Mouse (Mus musculus) urinary bladder, postnatal 4 days (tissue): ENCODE results near the gene Sycn.
"Not testable (repeated sequence)": the region's sequence is repeated elsewhere in the genome, so short reads cannot be mapped to it uniquely, and the experiment has no call there.

ENCODE experiments used
- DNase-seq, 2 experiments: peaks; one replicate each; pipeline ENCODE4 v3.0.0; 2021 to 2022; ENCODE audit warnings: low spot score in 2 of 2

Sycn gene

DNA sequence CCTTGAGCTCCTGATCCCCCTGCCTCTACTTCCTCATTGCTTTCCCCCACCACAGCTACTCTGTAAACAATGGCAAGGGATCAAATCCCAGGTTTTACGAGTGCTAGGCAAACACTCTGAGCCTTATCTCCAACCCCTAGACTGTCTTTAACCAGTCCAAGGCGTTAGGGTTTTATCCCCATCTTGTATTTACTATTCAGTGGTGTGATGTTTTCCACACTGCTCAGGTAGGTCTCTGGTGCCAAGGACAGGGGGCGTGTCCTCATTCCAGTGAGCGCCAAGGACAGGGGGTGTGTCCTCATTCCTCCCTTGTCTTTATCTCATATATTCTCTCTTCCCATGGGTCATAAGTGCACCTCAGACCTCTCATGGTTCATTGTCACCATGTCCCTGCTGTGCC lies at the start of gene Sycn:
TSS of gene Sycn (plus strand) at position 360 of the 400 bp plus-strand sequence.
- no peak for DNase-seq

DNA sequence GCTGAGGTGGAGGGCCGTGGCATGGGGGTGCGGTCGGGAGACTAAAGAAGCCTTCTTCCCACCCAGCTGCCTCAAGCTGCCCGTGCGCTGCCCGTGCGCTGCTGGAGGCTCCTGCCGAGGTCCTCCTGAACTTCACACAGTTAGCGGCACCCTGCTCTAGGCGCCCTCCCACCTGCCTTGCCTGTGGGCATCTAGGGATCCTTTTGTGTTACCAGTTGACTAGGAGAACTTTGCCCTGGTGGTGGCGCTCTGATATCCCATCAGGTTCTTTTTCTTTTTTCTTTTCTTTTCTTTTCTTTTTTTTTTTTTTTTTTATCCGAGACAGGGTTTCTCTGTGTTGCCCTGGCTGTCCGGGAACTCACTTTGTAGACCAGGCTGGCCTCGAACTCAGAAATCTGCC lies 49.8 kb upstream of the Sycn start:
- DNase-seq: no peak

DNA sequence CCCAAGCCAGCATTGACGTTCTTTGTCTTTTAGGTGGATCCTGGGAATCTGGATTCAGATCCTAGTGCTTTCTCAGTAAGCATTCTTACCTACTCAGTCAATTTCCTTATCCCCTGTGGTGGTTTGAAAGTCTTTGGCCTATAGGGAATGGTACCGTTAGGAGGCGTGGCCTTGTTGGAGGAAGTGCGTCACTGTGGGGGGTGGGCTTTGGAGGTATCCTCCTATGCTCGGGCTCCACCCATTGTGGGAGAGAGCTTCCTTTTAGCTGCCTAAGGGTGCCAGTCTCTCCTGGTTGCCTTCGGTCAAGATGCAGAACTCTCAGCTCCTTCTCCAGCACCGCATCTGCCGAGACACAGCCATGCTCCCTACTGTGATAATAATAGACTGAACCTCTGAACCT lies 48.4 kb upstream of the Sycn start:
- DNase-seq: no peak

DNA sequence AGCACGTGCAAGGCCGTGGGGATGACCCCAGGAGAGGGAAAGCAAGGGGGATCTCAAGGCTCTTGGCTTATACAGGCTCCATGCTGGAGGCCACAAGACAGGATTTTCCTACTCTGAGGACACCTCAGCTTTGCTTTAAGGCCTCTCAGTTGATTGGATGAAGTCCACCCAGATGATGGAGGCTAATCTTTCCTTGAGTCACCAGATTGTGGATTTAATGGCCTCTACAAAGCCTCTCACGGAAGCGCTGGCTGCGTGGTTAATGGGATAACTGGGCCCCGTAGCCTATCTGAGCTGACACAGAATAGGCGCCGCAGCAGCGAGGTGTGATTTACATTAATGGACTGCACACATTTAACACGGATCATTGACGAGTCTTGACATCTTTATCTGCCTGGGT lies 45.3 kb upstream of the Sycn start:
- DNase-seq: no peak

DNA sequence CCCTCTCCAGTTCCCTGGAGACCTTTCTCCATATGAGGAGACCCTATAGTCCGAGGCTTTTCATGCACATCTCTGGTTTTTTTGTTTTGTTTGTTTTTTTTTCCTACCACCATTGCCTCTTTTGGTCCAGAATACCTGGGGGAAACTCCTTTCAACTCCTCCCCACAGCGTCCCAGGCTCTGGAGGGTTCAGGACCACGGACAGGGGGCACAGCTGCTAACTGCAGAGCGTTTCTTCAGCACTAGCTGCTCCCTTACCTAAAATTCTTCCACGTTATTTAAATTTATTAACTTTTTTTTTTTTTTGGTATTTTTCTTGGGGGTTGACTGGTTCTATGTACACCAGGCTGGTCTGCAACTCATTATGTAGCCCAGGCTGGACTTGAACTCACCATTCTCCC lies 35.1 kb upstream of the Sycn start:
- DNase-seq: no peak

DNA sequence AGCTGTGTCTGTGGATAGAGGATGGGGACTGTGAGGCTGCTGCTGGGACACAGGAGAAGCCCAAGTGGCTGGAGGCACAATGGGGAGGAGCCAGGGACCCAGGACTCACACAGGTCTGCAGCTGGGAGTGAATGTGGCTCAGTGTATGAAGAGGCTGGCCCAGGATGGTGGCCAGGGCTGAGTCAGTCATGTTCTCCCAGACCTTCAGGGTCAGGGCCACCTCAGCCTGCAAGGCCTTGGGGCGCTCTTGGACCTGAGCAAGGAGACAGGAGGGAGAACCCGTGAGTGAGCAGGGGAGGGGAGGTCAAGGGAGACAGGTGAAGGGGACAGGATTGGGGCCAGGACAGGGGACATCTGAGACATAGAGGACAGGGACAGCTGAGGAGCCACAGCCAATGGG lies 31.6 kb upstream of the Sycn start:
- DNase-seq: not testable (repeated sequence)

DNA sequence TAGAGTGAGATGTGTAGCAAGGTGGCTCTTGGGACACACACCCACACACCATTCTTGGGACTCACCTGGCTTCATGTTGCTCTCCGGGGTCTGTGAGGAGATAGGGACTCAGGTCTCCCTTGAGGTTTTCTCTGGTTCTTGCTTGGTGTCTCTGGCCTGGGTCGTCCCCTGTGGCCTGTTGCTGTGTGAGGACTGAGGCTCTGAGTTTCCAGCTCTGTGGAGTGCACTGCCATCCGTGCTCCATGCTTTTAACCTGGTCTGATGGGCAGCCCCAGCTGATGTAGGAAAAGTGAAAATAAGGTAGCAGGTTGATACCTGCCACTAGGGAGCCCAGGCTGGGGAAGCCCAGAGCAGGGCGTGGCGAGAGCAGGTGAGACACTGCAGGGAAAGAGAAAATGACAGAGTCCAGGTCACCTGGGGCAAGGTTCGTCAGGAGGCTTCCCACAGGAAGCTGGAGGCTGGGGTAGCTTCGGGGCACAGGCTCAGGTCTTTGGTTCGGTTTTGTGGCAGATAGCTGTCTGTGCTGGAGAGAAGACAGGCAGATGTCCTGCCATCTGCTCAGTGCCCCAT lies 30.2 kb upstream of the Sycn start, which contains the start of gene Ifnl2:
TSS of gene Ifnl2 (minus strand) at position 51 of the 570 bp plus-strand sequence.
- not testable (repeated sequence) for DNase-seq

DNA sequence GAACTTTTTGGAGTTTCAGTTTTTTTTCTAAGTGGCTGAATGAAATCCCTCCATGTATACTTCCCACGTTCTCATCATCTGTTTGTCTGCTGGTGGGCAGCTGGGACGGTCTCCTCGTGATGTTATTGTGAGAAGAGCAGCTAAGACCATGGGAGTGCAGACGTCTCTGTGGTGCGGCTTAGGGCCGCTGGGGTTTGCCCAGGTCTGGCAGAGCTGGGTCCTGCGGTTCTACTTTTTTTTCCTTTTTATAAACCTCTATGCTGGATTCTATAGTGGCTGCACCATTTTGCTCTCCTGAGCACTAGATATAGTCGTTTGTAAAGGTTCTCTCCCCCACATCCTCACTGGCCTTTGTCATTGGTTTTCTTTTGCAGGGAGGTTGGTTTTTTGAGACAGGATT lies 29.2 kb upstream of the Sycn start:
- DNase-seq: no peak

DNA sequence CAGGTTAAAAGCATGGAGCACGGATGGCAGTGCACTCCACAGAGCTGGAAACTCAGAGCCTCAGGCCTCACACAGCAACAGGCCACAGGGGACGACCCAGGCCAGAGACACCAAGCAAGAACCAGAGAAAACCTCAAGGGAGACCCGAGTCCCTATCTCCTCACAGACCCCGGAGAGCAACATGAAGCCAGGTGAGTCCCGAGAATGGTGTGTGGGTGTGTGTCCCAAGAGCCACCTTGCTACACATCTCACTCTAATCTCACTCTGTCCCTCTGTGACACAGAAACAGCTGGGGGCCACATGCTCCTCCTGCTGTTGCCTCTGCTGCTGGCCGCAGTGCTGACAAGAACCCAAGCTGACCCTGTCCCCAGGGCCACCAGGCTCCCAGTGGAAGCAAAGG lies 18.1 kb upstream of the Sycn start, which contains the start of gene Ifnl3:
TSS of gene Ifnl3 (plus strand) at position 301 of the 400 bp plus-strand sequence.
- not testable (repeated sequence) for DNase-seq

DNA sequence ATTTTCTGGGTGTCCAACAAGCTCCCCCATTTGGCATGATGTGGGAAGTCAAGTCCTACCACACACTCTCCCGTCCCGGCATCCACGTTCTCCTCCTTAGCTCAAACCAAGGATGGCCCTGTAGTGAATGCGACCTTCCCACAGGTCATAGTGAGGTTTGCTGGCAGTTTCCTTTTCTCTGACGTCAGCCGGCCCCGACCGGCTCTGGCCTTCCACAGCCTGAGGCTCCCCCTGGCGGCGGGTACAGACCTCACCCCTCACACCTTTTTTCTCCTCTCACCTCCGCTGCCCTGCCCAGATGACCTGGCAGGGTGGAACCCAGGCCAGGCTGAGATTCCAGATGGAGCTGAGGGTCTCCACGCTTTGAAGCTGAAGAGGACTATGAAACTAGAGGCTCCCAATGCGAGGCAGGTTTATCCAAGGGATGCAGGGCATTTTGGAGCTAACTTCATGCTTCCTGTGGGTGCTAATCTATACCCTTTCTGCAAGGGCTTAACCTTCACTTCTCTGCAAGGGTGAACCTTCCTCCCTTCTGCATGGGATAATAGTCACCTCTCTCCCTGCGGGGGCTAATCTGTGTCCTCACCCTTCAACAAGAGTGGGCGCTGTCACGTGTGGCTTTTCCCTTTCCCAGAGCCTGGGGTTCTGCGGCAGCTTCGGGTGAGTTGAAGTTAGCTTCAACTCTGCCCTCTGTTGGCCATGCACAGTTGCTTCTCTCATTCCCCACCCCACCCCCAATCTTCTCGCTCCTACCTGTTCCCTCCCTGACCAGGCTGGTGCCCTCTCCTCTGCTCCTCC lies 12.6 kb upstream of the Sycn start:
- DNase-seq: peak; percentile 65 to 86

DNA sequence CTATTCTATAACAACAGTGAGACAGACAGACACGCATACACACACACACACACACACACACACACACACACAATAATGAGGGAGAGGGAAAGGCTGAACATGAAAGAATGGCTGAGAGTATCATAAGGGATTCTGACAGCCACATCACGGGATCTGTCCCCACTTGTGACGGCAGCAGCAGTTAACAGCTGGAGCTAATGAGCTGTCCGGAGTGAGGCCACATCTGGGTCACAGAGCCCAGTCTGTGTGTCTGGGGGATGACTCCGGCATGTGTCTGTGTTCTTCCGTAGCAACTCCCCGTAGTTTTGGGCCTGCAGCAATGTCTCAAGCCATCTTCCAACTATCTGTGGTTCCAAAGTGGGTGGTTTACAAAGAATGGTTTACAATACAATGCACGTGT lies 8.7 kb upstream of the Sycn start:
- no peak for DNase-seq

DNA sequence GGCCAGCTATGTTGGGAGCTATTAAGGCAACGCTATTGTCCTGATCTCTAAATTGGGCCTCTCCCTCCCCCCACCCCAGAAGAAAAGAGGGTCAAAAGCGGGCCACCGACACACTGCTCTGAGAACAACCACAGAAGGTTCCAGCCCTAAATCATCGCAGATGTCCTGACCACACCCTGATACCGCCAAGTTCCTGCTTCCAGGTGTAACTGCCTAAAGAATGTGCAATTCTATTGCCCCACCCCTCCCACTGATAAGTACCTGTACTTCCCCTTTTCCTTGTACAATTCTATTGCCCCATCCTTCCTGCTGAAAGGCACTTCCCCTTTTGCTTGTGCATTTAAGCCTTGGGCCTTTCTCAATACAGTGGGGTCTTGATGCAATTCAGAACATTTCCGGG lies 1.8 kb upstream of the Sycn start:
- not testable (repeated sequence) for DNase-seq

DNA sequence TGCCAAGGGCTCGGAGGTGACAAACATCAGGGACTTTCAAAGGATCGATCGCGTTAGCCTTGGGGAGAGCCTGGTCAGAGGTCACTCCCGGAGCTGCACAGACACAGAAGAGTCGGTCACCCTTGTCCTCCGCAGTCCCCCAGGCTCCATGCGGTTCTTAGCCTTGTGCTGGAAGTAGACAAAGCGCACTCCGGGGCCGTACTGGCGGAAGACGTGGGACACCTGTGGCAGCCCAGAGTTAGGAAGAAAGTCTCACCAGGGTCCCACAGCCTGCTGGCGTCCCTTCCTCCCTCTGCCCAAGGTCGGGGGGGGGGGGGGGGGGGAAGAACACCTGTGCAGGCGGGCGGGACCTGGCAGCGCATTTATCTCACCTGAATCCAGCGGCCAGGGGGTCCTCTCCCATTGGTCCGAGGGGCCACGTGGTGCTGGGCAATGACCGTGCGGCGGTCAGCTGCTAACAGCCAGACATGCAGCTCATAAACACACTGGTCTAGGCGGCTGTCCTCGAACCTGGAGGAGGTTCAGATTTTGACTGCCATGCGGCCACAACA lies 3.4 kb downstream of the Sycn start:
- no peak for DNase-seq

DNA sequence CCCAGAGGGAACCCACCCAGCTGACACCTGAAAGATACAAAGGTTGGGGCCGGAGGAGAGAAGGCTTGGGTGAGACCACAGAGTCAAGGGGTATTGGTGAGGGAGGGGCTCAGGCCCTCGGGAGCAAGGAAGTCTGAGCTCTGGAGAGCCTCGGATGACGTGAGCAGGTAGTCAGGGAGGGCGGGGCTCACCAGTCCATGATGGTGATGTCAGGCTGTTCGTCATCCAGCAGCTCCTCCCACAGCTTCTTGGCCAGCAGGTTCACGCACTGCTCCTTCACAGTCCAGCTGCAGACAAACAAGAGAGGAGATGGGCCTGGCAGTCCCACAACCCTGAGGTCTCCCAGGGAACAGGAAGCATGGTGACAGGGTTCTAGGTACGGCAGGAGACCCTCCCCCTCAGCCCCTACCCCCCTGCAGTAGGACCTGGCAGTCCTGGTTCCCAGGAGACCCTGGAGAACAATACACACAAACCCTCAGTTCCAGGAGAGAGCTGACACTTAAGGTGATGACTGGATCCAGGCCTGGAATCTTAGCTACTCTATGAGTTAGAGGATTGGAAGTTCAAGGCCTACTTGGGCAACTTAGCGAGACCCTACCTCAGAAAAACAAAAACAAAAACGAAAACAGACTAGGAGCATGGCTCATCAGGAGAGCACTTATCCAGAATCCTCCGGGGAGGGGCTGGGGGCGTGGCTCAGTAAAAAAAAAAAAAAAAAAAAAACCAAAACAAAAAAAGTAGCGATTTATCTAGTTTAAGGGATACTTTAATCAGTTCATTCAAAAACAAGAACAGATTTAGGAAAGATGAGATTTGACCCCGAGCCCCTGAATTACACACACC lies 4.6 kb downstream of the Sycn start:
- DNase-seq: no peak

DNA sequence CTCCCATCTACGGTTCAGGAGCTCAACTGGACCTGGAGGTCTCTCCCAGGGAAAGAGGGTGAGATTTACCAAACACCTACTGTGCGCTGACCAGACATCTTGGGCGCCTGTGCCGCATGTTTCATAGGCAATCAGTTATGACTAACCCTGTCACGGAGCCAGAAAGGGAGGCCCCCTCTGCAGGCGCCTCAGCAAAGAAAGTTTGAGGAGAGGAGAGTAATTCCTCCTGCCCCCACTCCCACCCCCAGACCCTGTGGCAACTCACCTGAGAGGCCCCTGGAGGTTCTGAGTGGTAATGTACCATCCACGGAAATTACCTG lies 5.2 kb downstream of the Sycn start:
- DNase-seq: no peak

DNA sequence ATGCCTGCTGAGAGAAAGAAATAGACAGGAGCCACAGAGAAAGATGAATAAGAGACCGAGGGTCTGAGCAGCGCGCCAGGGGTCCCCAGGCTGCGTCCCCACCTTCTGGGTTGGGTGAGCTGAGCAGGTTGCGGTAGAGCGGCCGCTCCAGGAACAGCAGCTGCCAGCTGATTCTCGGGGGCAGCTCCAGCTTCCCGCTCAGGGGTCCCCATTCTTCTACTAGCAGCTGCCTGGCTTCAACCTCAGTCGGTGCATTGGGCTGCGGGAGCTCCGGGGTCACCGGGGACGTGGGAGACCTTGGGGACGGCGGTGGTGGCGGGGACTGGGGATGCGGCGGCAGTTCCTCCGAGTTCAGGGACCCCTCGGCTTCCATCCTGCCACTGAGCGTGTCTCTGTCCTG lies 6.0 kb downstream of the Sycn start:
- no peak for DNase-seq

DNA sequence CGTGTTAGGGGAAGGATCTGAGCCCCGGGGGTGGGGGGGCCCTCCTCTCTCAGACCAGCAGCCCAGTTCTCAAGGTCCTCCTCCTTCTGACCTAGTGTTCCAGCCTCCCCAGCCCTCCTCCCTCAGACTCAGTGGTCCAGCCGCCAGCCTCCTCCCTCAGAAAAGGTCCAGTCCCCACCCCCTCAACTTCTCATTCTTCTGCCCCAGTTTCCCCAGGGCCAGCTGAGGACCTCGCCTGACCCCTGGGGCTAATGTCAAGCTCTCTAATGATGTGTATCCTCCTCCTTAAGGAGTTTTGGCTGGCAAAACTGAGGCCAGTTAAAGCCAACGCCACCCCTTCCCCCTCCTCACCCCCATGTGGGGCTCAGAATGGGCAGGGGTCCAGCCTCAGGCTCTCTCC lies 6.5 kb downstream of the Sycn start, which contains the start of gene Nccrp1:
TSS of gene Nccrp1 (minus strand) at position 101 of the 400 bp plus-strand sequence.
- DNase-seq: no peak

DNA sequence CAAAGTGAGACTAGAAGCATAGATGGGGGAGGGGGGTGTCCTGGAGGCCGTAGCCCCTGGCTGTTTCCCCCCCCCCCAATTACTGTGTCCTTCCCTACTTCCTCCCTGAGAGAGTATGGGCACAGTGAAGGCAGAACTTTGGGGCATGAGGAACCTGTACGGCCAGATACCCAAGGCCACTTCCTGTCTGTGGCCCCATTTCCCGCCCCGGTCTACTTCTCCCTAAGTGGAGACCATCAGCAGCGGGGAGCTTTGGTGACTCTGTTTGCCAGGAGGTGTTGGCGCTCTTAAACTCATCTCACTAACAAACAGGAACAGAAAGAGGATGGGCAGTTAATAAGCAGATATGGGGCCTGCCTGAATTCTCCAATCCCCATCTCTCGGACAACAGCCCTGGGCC lies 6.9 kb downstream of the Sycn start:
- no peak for DNase-seq

DNA sequence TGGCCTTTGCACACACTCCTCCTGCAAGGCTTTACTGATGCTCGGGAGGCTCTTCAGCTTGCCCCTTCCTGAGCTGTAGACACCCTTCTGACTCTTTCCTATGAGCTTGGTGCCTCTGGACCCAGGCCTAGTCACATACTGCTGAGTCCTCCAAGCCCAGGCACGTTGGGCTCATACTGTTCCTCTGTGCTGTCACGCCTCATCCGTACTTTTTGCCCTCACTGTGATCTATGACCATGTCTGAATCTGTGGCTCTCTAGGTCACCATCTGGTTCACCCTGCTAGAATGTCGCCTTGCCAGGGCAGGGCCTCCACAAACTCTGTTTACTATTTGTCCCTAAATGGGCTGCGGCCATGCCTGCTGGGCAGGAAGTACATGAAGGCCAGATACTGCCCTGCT lies 12.4 kb downstream of the Sycn start:
- no peak for DNase-seq

DNA sequence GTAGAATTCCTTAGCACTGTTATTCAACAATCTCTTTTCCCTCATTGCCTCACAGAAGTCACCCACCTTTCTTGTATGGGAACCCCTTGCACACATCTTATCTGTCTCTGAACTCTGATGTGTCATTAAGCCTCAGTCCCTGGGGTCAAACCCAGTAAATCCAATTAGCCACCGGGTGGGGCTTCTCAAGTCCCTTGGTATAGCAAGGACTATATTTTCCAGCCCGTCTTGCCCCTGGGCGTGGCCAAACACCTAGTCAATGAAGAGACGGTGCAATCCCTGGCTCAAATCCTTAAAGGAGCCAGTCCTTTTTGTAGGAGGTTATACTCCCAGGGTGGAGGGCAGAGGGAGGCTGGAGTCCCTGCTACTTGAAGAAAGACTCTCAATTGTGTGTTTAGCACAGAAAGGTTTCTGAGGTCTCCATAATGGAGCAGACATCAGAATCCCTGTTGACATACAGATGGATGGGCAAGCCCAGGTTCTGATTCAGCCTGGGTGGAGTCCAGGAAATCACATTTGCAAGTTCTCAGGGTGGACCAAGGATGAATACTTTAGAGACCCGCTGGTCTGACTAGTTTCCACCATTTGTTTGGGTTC lies 15.4 kb downstream of the Sycn start:
- no peak for DNase-seq

DNA sequence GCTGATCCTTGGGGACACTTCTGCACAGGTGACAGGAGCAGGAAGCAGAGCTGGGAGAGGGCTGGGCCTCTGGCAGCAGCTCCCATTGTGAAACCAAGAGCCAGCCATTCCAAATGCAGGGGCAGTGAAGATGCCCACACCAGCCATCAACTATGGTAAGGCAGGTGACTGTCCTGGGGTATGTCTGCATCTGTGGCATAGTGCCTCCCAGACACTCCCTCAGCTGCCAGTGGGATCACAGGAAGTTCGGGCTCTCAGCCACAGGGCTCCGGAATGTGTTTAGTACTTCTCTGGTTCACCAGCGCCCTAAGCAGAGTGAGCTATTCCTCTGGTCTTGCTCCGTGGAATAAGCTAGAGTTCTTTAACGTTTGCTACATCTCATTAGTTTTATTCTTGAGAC lies 16.4 kb downstream of the Sycn start:
- no peak for DNase-seq

DNA sequence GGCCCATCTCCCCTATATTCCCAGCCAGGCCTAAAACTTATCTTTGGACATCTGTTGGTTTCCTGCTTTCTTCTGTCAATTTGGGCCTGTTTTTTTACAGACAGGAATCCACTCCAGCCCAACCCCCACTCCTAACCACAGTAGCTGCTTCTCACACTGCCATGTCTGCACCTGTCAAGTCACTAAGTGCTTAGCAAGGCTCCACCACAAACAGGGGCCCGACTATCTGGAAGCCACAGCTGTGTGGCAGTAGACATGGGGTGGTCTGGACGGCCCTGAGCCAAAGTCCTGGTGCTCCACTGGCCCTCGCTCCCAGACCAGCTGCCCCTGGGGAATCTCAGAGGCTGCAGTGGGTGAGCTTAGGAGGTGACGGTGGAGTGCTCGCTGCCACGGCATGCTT lies 17.0 kb downstream of the Sycn start:
- DNase-seq: no peak
